11 mouse cellular contexts compared by ENCODE assay signal in the genomic region with DNA sequence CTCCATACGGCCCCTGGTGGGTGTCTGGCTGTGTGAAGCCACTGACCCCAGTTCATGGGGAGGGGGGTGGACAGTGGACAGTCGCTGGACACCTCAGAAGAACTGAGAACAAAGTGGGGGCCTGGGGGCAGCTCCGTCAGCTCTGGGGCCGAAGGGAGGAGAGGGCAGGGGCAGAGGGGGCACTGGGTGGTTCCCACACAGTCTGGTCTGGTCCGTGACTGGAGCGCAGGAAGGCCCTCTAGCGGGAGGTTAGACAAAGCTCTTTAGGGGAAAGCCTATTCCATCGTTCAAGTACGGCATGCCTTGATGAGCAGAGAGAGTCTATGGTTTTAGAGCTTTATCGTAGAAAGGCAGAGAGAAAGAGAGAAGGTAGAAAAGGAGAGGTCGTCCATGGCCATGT.
A peak's percentile ranks its signal among the peaks of the same experiment; 100 is the strongest.
DNase-seq lines count a peak whose midpoint lies in the region; TF ChIP-seq lines count a peak whose summit lies in the region.
"Had no signal": no experiment of that assay in that cellular context is flagged by ENCODE, and none has a peak within 500 bp of the region (broad histone marks: within the 10 kb centered on the region; RNA-seq: fewer than 3 reads in every experiment).

No protein-coding gene starts in this region.

- TF ChIP-seq CTCF in gastrocnemius, adult 2 months (IDR thresholded peaks at IDR 0.05) = peak; percentile 34; the same call in 1 of the 2 replicates
- peak; percentile 17; the same call in 1 of the 2 replicates for TF ChIP-seq CTCF in left cerebral cortex, adult 2 months (IDR thresholded peaks at IDR 0.05)

- DNase-seq in gastrocnemius, adult 2 months = no peak
- DNase-seq in gastrocnemius, postnatal 36 days = no peak
- DNase-seq in left cerebral cortex, adult 2 months (ENCODE audit: extremely low spot score in 1 of 2, low spot score in 2 of 2) = no peak
- DNase-seq in left cerebral cortex, postnatal 36 days (ENCODE audit: low spot score in 2 of 2) = no peak
- peak; percentile 58 for DNase-seq in thymus, postnatal 4 days
- no peak for DNase-seq in thymus, postnatal 10 days (ENCODE audit: low spot score in 2 of 2)
- DNase-seq in frontal cortex, postnatal 36 days (ENCODE audit: low spot score in 2 of 2) = no peak
- no peak for DNase-seq in Muller cell, postnatal 12 days (ENCODE audit: inconsistent ontology term)

- no peak overlapping the region for H3K27ac ChIP-seq in gastrocnemius, adult 2 months
- no peak overlapping the region for H3K27ac ChIP-seq in left cerebral cortex, adult 2 months
- H3K27ac ChIP-seq: forebrain, embryonic 13.5 days; liver, embryonic 15.5 days had no signal

- H3K4me3 ChIP-seq in gastrocnemius, adult 2 months = no peak overlapping the region
- no peak overlapping the region for H3K4me3 ChIP-seq in left cerebral cortex, adult 2 months
- H3K4me3 ChIP-seq: forebrain, embryonic 13.5 days; liver, embryonic 15.5 days; myocyte had no signal

- intact Hi-C loops in gastrocnemius, adult 2 months (cut with DNase I) = no loop called here
- intact Hi-C loops in gastrocnemius, postnatal 36 days (cut with DNase I) = loop anchor here (5.0 kb wide), 1 partner anchor 209 kb away; no protein-coding TSS in a partner anchor
- intact Hi-C loops in left cerebral cortex, adult 2 months (cut with DNase I) = no loop called here
- intact Hi-C loops in left cerebral cortex, postnatal 36 days (cut with DNase I) = no loop called here
